Mouse (Mus musculus) CH12.LX (cell line): ENCODE data around the gene Prkch. TPM values are rescaled to one million over a fixed set of nuclear protein-coding genes. Genes with fewer than 3 reads are reported as not detected.

Source experiments
- DNase-seq: peaks from one replicate; pipeline ENCODE4 v3.0.0-alpha.2; 2013; ENCODE audit errors: extremely low read depth
- H3K27ac ChIP-seq: 2 replicates; pipeline ENCODE4 v1.5.1; 2012; ENCODE audit warnings: low read depth, mild to moderate bottlenecking, control low read depth, moderate library complexity; ENCODE audit not compliant: insufficient read depth
- H3K27me3 ChIP-seq: replicated peaks from 2 replicates; pipeline ENCODE3; 2012; ENCODE audit warnings: inconsistent platforms
- H3K36me3 ChIP-seq, 2 experiments: replicated peaks in 1 of 2; 2 replicates each; pipeline versions ENCODE3 to v1.6.1; 2012; ENCODE audit warnings: inconsistent platforms in 1 of 2, low read length in 1 of 2, mild to moderate bottlenecking in 1 of 2, mixed read lengths in 1 of 2, moderate library complexity in 1 of 2; ENCODE audit not compliant: control insufficient read depth in 1 of 2, insufficient read depth in 1 of 2
- H3K4me1 ChIP-seq, 2 experiments: 2 replicates each; pipeline ENCODE4 v1.6.1; 2012; ENCODE audit warnings: inconsistent platforms in 1 of 2, moderate library complexity in 1 of 2; ENCODE audit not compliant: insufficient read depth in 2 of 2, control insufficient read depth in 1 of 2
- H3K4me2 ChIP-seq: 2 replicates; pipeline ENCODE4 v1.6.1; 2012; ENCODE audit warnings: low read depth, mild to moderate bottlenecking, control low read depth; ENCODE audit not compliant: poor library complexity, insufficient read depth, severe bottlenecking
- H3K4me3 ChIP-seq, 3 experiments: fragments of 150-350 bp in 1 of 3; sonication (generic) in 1 of 3; replicated peaks in 1 of 3; 2 replicates each; pipeline versions ENCODE3 to v1.5.1; 2011 to 2012; ENCODE audit warnings: low read depth in 2 of 3, low read length in 2 of 3, mild to moderate bottlenecking in 2 of 3, moderate library complexity in 2 of 3, control low read depth in 1 of 3, improper control_type of control experiment in 1 of 3, inconsistent platforms in 1 of 3, mixed read lengths in 1 of 3; ENCODE audit not compliant: poor library complexity in 1 of 3
- H3K79me2 ChIP-seq: replicated peaks from 2 replicates; pipeline ENCODE4 v1.6.1; 2012; ENCODE audit warnings: mild to moderate bottlenecking, moderate library complexity; ENCODE audit not compliant: control insufficient read depth, poor library complexity, insufficient read depth, severe bottlenecking; ENCODE audit errors: extremely low read depth
- H3K9ac ChIP-seq: 2 replicates; pipeline ENCODE4 v1.6.1; 2012; ENCODE audit warnings: low read depth, mild to moderate bottlenecking, control low read depth, moderate library complexity; ENCODE audit not compliant: insufficient read depth
- H3K9me3 ChIP-seq: replicated peaks from 2 replicates; pipeline ENCODE3; 2012; ENCODE audit warnings: low read length, inconsistent platforms, mixed read lengths
- BHLHE40 ChIP-seq: IDR thresholded peaks from 2 replicates; pipeline ENCODE4 v1.6.1; 2011; ENCODE audit warnings: mild to moderate bottlenecking, low read depth, low read length, improper control_type of control experiment
- CHD1 ChIP-seq: IDR thresholded peaks from 2 replicates; pipeline ENCODE4 v1.6.1; 2012; ENCODE audit warnings: low read depth, low read length, improper control_type of control experiment, inconsistent platforms
- CHD2 ChIP-seq: IDR thresholded peaks from 2 replicates; pipeline ENCODE4 v1.6.1; 2011; ENCODE audit warnings: low read length, improper control_type of control experiment
- CTCF ChIP-seq, 2 experiments: IDR thresholded peaks in 1 of 2; conservative IDR thresholded peaks in 1 of 2; 2 replicates each; pipeline ENCODE4 v1.5.1; 2011 to 2012; ENCODE audit warnings: low read depth in 2 of 2, low read length in 2 of 2, improper control_type of control experiment in 1 of 2, inconsistent platforms in 1 of 2, mild to moderate bottlenecking in 1 of 2, moderate library complexity in 1 of 2
- E2F4 ChIP-seq: IDR thresholded peaks from 2 replicates; pipeline ENCODE4 v1.6.1; 2011; ENCODE audit warnings: low read depth, low read length, improper control_type of control experiment; ENCODE audit not compliant: insufficient replicate concordance
- EP300 ChIP-seq: IDR thresholded peaks from 2 replicates; pipeline ENCODE4 v1.6.1; 2011; ENCODE audit warnings: low read length, improper control_type of control experiment
- ETS1 ChIP-seq: conservative IDR thresholded peaks from 2 replicates; pipeline ENCODE4 v1.6.1; 2012; ENCODE audit warnings: low read depth, mild to moderate bottlenecking, inconsistent platforms, low read length, improper control_type of control experiment, moderate library complexity
- GABPA ChIP-seq: IDR thresholded peaks from 2 replicates; pipeline ENCODE4 v1.6.1; 2012; ENCODE audit warnings: low read depth, low read length, improper control_type of control experiment, inconsistent platforms; ENCODE audit not compliant: insufficient replicate concordance
- HCFC1 ChIP-seq: IDR thresholded peaks from 2 replicates; pipeline ENCODE4 v1.6.1; 2012; ENCODE audit warnings: low read depth, mild to moderate bottlenecking, inconsistent platforms, low read length, improper control_type of control experiment
- IRF4 ChIP-seq: IDR thresholded peaks from 2 replicates; pipeline ENCODE4 v1.6.1; 2014; ENCODE audit warnings: low read depth, mild to moderate bottlenecking, inconsistent platforms, low read length, improper control_type of control experiment
- JUN ChIP-seq: IDR thresholded peaks from 2 replicates; pipeline ENCODE4 v1.6.1; 2011; ENCODE audit warnings: low read depth, mild to moderate bottlenecking, low read length, improper control_type of control experiment, moderate library complexity; ENCODE audit not compliant: insufficient read depth
- JUND ChIP-seq: conservative IDR thresholded peaks from 2 replicates; pipeline ENCODE4 v1.6.1; 2011; ENCODE audit warnings: low read depth, low read length, improper control_type of control experiment
- KAT2A ChIP-seq: IDR thresholded peaks from 2 replicates; pipeline ENCODE4 v1.6.1; 2012; ENCODE audit warnings: low read length, improper control_type of control experiment, inconsistent platforms; ENCODE audit not compliant: insufficient replicate concordance
- MAFK ChIP-seq: IDR thresholded peaks from 2 replicates; pipeline ENCODE4 v1.6.1; 2011; ENCODE audit warnings: low read length, improper control_type of control experiment; ENCODE audit not compliant: insufficient replicate concordance
- MAX ChIP-seq: IDR thresholded peaks from 2 replicates; pipeline ENCODE4 v1.6.1; 2011; ENCODE audit warnings: low read length, improper control_type of control experiment
- MAZ ChIP-seq: IDR thresholded peaks from 2 replicates; pipeline ENCODE4 v1.6.1; 2012; ENCODE audit warnings: low read depth, mild to moderate bottlenecking, inconsistent platforms, low read length, improper control_type of control experiment, moderate library complexity
- MEF2A ChIP-seq: IDR thresholded peaks from 2 replicates; pipeline ENCODE4 v1.6.1; 2014; ENCODE audit warnings: low read depth, mild to moderate bottlenecking, inconsistent platforms, low read length, improper control_type of control experiment, borderline replicate concordance
- MXI1 ChIP-seq: IDR thresholded peaks from 2 replicates; pipeline ENCODE4 v1.6.1; 2011; ENCODE audit warnings: mild to moderate bottlenecking, low read depth, low read length, improper control_type of control experiment
- MYC ChIP-seq: IDR thresholded peaks from 2 replicates; pipeline ENCODE4 v1.6.1; 2011; ENCODE audit warnings: low read depth, mild to moderate bottlenecking, improper control_type of control experiment, low read length
- NELFE ChIP-seq: IDR thresholded peaks from 2 replicates; pipeline ENCODE4 v1.6.1; 2011; ENCODE audit warnings: low read depth, low read length, improper control_type of control experiment
- PAX5 ChIP-seq: IDR thresholded peaks from 2 replicates; pipeline ENCODE4 v1.6.1; 2012; ENCODE audit warnings: low read length, inconsistent platforms, mixed read lengths
- POLR2A ChIP-seq: IDR thresholded peaks from 2 replicates; pipeline ENCODE4 v1.6.1; 2011; ENCODE audit warnings: low read depth, mild to moderate bottlenecking, improper control_type of control experiment, low read length
- POLR2AphosphoS2 ChIP-seq: IDR thresholded peaks from 2 replicates; pipeline ENCODE4 v1.6.1; 2011; ENCODE audit warnings: low read depth, low read length, improper control_type of control experiment
- RAD21 ChIP-seq: IDR thresholded peaks from 2 replicates; pipeline ENCODE4 v1.6.1; 2011; ENCODE audit warnings: low read depth, mild to moderate bottlenecking, low read length, improper control_type of control experiment, moderate library complexity
- RCOR1 ChIP-seq: conservative IDR thresholded peaks from 2 replicates; pipeline ENCODE4 v1.6.1; 2012; ENCODE audit warnings: low read depth, mild to moderate bottlenecking, inconsistent platforms, low read length, improper control_type of control experiment
- SIN3A ChIP-seq: IDR thresholded peaks from 2 replicates; pipeline ENCODE4 v1.6.1; 2012; ENCODE audit warnings: low read length, improper control_type of control experiment, inconsistent platforms
- SMC3 ChIP-seq: IDR thresholded peaks from 2 replicates; pipeline ENCODE4 v1.6.1; 2011; ENCODE audit warnings: low read depth, low read length, improper control_type of control experiment
- TBP ChIP-seq: conservative IDR thresholded peaks from 2 replicates; pipeline ENCODE4 v1.6.1; 2011; ENCODE audit warnings: low read depth, low read length, improper control_type of control experiment
- TCF12 ChIP-seq: IDR thresholded peaks from 2 replicates; pipeline ENCODE4 v1.6.1; 2014; ENCODE audit warnings: low read depth, mild to moderate bottlenecking, inconsistent platforms, low read length, improper control_type of control experiment
- UBTF ChIP-seq: IDR thresholded peaks from 2 replicates; pipeline ENCODE4 v1.6.1; 2012; ENCODE audit warnings: low read depth, mild to moderate bottlenecking, inconsistent platforms, low read length, improper control_type of control experiment, moderate library complexity
- USF1 ChIP-seq: IDR thresholded peaks from 2 replicates; pipeline ENCODE4 v1.6.1; 2014; ENCODE audit warnings: low read depth, mild to moderate bottlenecking, inconsistent platforms, low read length, improper control_type of control experiment
- USF2 ChIP-seq: conservative IDR thresholded peaks from 2 replicates; pipeline ENCODE4 v1.6.1; 2011; ENCODE audit warnings: low read depth, low read length, improper control_type of control experiment
- ZC3H11A ChIP-seq: IDR thresholded peaks from 2 replicates; pipeline ENCODE4 v1.6.1; 2012; ENCODE audit warnings: low read depth, mild to moderate bottlenecking, inconsistent platforms, low read length, improper control_type of control experiment
- ZKSCAN1 ChIP-seq: IDR thresholded peaks from 2 replicates; pipeline ENCODE4 v1.6.1; 2012; ENCODE audit warnings: low read depth, inconsistent platforms, low read length, improper control_type of control experiment, borderline replicate concordance
- ZMIZ1 ChIP-seq: IDR thresholded peaks from 2 replicates; pipeline ENCODE4 v1.6.1; 2012; ENCODE audit warnings: low read depth, mild to moderate bottlenecking, inconsistent platforms, low read length, improper control_type of control experiment
- ZNF384 ChIP-seq: IDR thresholded peaks from 2 replicates; pipeline ENCODE4 v1.6.1; 2012; ENCODE audit warnings: low read depth, low read length, improper control_type of control experiment, inconsistent platforms
- dilution Hi-C: fragments of 300-500 bp; cut with MboI; formaldehyde crosslinking; loops from 2 replicates; pipeline ENCODE4 v1.14.3; 2020; ENCODE audit warnings: low sequenced_read_pairs; ENCODE audit not compliant: extremely low pct_unique_long_range_greater_than_20kb, extremely low pct_ligation_motif_present
- in situ Hi-C: fragments of 300-500 bp; cut with MboI; formaldehyde crosslinking; loops from 3 replicates; pipeline ENCODE4 v1.14.3; 2019; ENCODE audit warnings: low sequenced_read_pairs, low pct_ligation_motif_present, low pct_unique_long_range_greater_than_20kb, mixed read lengths
- polyA plus RNA-seq: library from polyadenylated mRNA; unstranded; fragments of >175 nt; gene quantifications from 2 replicates; pipeline ENCODE4 v1.2.1, GENCODE M21; 2012; ENCODE audit warnings: low read depth; ENCODE audit not compliant: insufficient read length
- total RNA-seq, 2 experiments: library from RNA; depleted of rRNA; stranded (reverse); fragments of 300-350 nt in 1 of 2; fragments of >200 nt in 1 of 2; gene quantifications; 2 replicates each; pipeline ENCODE4 v1.2.3; 2012 to 2014

The Prkch gene
- total and polyA plus RNA-seq, 3 experiments, result 0.76 to 2.3 (median 1.8) TPM

DNA sequence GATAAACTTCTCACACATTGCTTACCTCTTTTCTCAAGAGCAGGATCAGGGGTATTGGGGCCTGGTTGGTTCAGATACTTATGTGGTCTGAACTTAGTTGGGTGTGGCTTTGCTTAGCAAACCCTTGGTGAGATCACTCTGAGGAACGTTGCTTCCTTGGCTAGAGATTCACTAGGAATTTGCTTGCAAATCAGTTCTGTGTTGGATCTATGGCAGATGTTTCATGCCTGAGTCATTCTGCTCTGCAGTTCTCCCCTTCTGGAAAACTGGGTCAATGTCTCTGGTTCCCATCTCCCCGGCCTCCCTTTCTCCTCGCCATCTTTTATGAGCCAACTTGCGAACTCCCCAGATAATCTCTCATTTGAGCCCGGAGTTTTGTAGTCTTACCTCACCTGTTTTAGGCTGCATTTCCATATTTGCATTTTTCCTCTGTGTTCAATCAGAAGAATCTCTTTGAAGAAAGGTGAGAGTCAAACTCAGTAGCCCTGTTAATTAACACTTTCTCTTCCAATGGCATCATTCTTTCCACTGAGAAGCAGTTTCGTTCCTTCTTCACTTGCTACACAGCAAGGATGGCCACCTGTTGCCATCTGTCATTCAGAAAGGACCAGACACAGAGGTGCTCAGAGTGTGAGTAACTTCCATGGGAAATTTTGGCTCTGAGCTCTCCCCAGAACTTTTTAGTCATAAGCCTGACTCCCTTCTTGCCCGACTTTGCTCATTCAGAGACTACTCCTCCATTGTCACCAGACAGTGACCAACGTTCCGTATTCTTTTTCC is 141.4 kb downstream of the Prkch start:
- H3K79me2 ChIP-seq, result no peaks in the 10 kb centered on the region
- dilution Hi-C loops, result no loop called here
- H3K4me2 ChIP-seq, result peak overlapping the region; percentile 25; the same call in 1 of the 2 replicates

GRCm38 (mm10) chr12:73727046-73727445 is 142.4 kb downstream of the Prkch start:
- peaks cover 14% of the 10 kb centered on the region for H3K9me3 ChIP-seq
- H3K4me1 ChIP-seq, result peaks cover 13 to 43% of the 10 kb centered on the region in 2 experiments
- H3K4me2 ChIP-seq, result no peak overlapping the region
- peaks cover 0 to 7% of the 10 kb centered on the region in 2 experiments for H3K36me3 ChIP-seq
- DNase-seq, result no peak
- no peak for TF ChIP-seq SMC3
- TF ChIP-seq HCFC1, result no peak
- TF ChIP-seq MAZ, result no peak
- no peak for TF ChIP-seq MXI1
- TF ChIP-seq BHLHE40, result no peak
- TF ChIP-seq ZMIZ1, result no peak
- no peak for TF ChIP-seq USF2
- TF ChIP-seq E2F4, result no peak
- TF ChIP-seq ZKSCAN1, result no peak
- TF ChIP-seq NELFE, result no peak
- no peak for TF ChIP-seq CTCF (conservative IDR thresholded peaks at IDR 0.05 in 1 of 2, IDR thresholded peaks at IDR 0.05 in 1 of 2; ENCODE audit: low read depth in 2 of 2, low read length in 2 of 2)
- no peak for TF ChIP-seq MYC
- no peak for TF ChIP-seq RAD21
- no peak for TF ChIP-seq KAT2A
- TF ChIP-seq ZNF384, result no peak
- no peak for TF ChIP-seq PAX5
- no peak overlapping the region for H3K9ac ChIP-seq
- no peaks in the 10 kb centered on the region for H3K79me2 ChIP-seq
- H3K27ac ChIP-seq, result no peak overlapping the region
- dilution Hi-C loops (no loop called here), in situ Hi-C loops (no loop called here)
- no peak overlapping the region for H3K4me3 ChIP-seq
- no peaks in the 10 kb centered on the region for H3K27me3 ChIP-seq

More for the DNA sequence above, 141.4 kb downstream of the Prkch start:
- in situ Hi-C loops, result no loop called here
- H3K9ac ChIP-seq, result no peak overlapping the region
- H3K27ac ChIP-seq, result no peak overlapping the region
- H3K36me3 ChIP-seq, result peaks cover 0 to 11% of the 10 kb centered on the region in 2 experiments
- DNase-seq, result peak; percentile 63
- TF ChIP-seq MEF2A (peak; percentile 71; the same call in 1 of the 2 replicates), TBP (no peak), KAT2A (no peak), IRF4 (peak; percentile 83), MYC (no peak), ZMIZ1 (no peak), POLR2A (no peak), USF2 (no peak), UBTF (no peak), ZC3H11A (no peak), POLR2AphosphoS2 (no peak), USF1 (no peak), RCOR1 (peak; percentile 77; the same call in 1 of the 2 replicates), TCF12 (peak; percentile 77), MXI1 (no peak), GABPA (no peak), PAX5 (no peak), CHD1 (no peak), JUND (peak; percentile 94), MAZ (0 out of 2 replicates have a peak, but pooled peaks have one; percentile 3), CTCF (conservative IDR thresholded peaks at IDR 0.05 in 1 of 2, IDR thresholded peaks at IDR 0.05 in 1 of 2; ENCODE audit: low read depth in 2 of 2, low read length in 2 of 2) (no peak), MAX (no peak), ZNF384 (no peak), RAD21 (no peak), SMC3 (no peak), BHLHE40 (peak; percentile 67), JUN (peak; percentile 96), CHD2 (no peak), ETS1 (peak; percentile 88), HCFC1 (no peak), MAFK (peak; percentile 48; the same call in 1 of the 2 replicates), SIN3A (0 out of 2 replicates have a peak, but pooled peaks have one; percentile 52), EP300 (peak; percentile 93)
- TF ChIP-seq, all 38 proteins: peak for 12
- Histone ChIP-seq H3K4me1 (peaks cover 13 to 47% of the 10 kb centered on the region in 2 experiments), H3K9me3 (peaks cover 20% of the 10 kb centered on the region), H3K27me3 (no peaks in the 10 kb centered on the region), H3K4me3 (no peak overlapping the region)
